Mouse (Mus musculus) layer of hippocampus, adult 2 months (tissue): ENCODE measurements around the gene Zfp408. TPM values are rescaled to one million over a fixed set of nuclear protein-coding genes. Genes with fewer than 3 reads are reported as not detected.

ENCODE experiments used
- DNase-seq, 2 experiments: peaks; one replicate each; pipeline ENCODE4 v3.0.0; 2022; ENCODE audit warnings: low spot score in 2 of 2
- H3K27ac ChIP-seq: fragments of 200-600 bp; 2 replicates; pipeline ENCODE4 v1.8.1; 2022
- H3K4me3 ChIP-seq: fragments of 200-600 bp; 2 replicates; pipeline ENCODE4 v1.8.1; 2022; ENCODE audit warnings: mild to moderate bottlenecking
- CTCF ChIP-seq: fragments of 200-600 bp; conservative IDR thresholded peaks from 2 replicates; pipeline ENCODE4 v1.8.1; 2022; ENCODE audit warnings: antibody characterized with exemption, mild to moderate bottlenecking, moderate library complexity
- total RNA-seq, 2 experiments: library from RNA; stranded (reverse); gene quantifications; 2 replicates each; pipeline ENCODE4 v1.2.3; 2021

Zfp408 gene
- total RNA-seq, 2 experiments from 2014 or later, result 11.0 to 12.4 TPM

DNA sequence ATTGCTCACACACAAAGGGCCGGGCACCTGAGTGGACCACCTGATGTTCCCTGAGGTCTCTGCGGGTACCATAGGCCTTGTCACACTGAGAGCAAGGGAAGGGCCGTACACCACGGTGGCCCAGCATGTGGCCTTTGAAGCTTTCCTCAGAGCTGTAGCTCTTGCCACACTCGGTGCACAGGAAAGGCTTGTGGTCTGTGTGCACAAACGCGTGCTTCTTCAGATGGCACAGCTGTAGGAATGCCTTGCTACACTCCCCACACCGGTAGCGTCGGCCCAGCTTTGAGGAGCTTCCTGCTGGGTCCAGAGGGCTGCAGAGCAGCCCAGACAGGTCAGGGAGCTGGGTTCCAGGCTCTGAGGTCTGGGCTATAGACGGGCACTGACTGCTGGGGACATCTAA is 3.8 kb downstream of the Zfp408 start:
- no peak for TF ChIP-seq CTCF
- Histone ChIP-seq H3K4me3 (no peak overlapping the region), H3K27ac (no peak overlapping the region)
- DNase-seq, result no peak

GRCm38 (mm10) chr2:91645354-91645753 is 4.2 kb downstream of the Zfp408 start:
- Histone ChIP-seq H3K4me3 (no peak overlapping the region), H3K27ac (no peak overlapping the region)
- DNase-seq, result no peak
- no peak for TF ChIP-seq CTCF

DNA sequence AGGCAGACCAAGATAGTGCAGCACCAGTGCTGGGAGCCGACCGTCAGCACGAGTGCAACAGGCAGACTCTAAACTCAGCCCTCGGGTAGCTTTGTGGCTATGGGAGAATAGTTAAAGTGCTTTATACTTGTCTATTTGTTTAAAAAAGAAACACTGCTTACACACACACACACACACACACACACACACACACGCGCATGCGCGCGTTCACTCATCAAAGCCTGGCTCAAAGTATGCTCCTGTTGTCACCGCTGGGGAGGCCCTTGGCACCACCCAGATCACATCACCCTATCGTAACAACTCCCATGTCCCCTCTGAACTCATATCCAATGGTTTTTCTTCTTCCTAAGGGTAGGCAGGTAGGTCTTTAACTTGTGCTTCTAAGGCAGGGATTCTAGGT is 5.6 kb downstream of the Zfp408 start:
- Histone ChIP-seq H3K27ac (no peak overlapping the region), H3K4me3 (no peak overlapping the region)
- TF ChIP-seq CTCF, result no peak
- DNase-seq, result no peak

GRCm38 (mm10) chr2:91642825-91643415 is 6.7 kb downstream of the Zfp408 start:
- no peak for TF ChIP-seq CTCF
- Histone ChIP-seq H3K27ac (no peak overlapping the region), H3K4me3 (no peak overlapping the region)
- DNase-seq, result no peak

- no peak for DNase-seq
- TF ChIP-seq CTCF, result no peak
- Histone ChIP-seq H3K4me3 (no peak overlapping the region), H3K27ac (no peak overlapping the region)
Observed at GRCm38 (mm10) chr2:91638931-91639330, 10.7 kb downstream of the Zfp408 start.

- Histone ChIP-seq H3K4me3 (no peak overlapping the region), H3K27ac (no peak overlapping the region)
- TF ChIP-seq CTCF, result no peak
- DNase-seq, result no peak
Observed at GRCm38 (mm10) chr2:91636727-91637338, 12.8 kb downstream of the Zfp408 start.

DNA sequence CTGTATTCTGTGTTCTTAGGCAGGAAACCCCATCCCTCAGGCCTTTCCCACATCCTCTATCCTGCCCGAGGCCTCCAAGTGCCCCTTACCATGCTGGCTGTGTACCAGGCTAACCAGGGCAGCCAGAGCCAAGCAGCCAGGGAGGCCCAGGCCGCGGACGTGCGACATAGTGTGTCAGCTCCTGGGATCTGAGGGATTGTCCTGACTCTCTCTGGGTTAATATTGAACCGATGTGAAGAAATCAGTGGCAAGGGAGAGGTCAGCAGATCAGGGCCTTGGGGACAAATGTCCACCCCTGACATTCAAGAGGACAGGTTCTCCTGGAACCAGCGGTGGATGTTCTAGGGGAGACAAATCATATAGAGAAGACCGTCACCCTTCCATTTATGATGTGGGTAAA is 13.4 kb downstream of the Zfp408 start, which contains the start of gene F2:
Gene F2 (minus strand): TSS at position 186 of the 400 bp plus-strand sequence.
- H3K4me3 ChIP-seq, result no peak within 1 kb of the TSS
- H3K27ac ChIP-seq, result no peak within 1 kb of the TSS
- DNase-seq, result no peak
- TF ChIP-seq CTCF, result no peak

DNA sequence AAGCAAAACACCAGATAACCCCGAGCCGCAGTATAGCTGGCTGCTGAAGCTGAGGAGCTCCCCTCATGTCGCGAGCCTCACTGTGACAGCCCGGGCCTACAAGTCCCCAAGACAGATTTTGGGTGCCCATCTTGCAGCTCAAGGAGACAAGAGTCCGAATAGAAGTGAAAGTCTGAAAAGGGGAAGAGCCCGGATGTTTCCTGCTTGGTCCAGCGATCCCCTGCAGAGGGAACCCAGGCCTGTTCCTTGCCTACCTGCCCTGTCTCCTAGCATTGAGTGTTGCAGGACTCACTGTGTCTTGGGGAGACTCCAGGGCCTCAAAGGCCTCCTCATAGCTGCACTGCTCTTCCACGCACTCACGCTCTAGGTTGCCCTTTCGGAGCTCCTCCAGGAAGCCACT is 14.1 kb downstream of the Zfp408 start:
- H3K4me3 ChIP-seq, result no peak overlapping the region
- no peak overlapping the region for H3K27ac ChIP-seq
- no peak for TF ChIP-seq CTCF
- DNase-seq, result no peak

GRCm38 (mm10) chr2:91634841-91635240 is 14.8 kb downstream of the Zfp408 start:
- TF ChIP-seq CTCF, result no peak
- Histone ChIP-seq H3K27ac (no peak overlapping the region), H3K4me3 (no peak overlapping the region)
- no peak for DNase-seq

GRCm38 (mm10) chr2:91633334-91633977 is 16.1 kb downstream of the Zfp408 start:
- no peak for DNase-seq
- no peak overlapping the region for H3K4me3 ChIP-seq
- H3K27ac ChIP-seq, result no peak overlapping the region
- TF ChIP-seq CTCF, result no peak

- Histone ChIP-seq H3K27ac (no peak overlapping the region), H3K4me3 (no peak overlapping the region)
- TF ChIP-seq CTCF, result no peak
- no peak for DNase-seq
Observed at GRCm38 (mm10) chr2:91632316-91632715, 17.3 kb downstream of the Zfp408 start.

DNA sequence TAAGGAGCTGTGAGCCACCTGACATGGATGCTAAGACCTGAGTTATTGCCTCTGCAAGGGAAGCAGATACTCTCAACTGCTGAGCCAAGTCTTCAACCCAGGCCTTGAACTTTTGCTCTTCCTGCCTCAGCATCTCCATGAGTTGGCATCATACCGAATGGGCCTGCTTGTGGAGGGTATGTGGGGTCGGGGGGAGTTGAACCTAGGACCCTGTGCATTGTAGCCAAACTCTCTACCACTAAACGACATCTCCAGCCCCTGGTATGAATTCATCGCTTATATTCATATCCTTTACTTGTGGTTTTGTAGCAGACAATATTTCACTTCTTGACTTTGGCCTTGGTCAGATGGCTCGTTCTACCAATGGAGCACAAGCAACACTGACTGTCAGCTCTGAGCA is 17.8 kb downstream of the Zfp408 start:
- no peak for TF ChIP-seq CTCF
- no peak overlapping the region for H3K27ac ChIP-seq
- no peak overlapping the region for H3K4me3 ChIP-seq
- DNase-seq, result no peak

DNA sequence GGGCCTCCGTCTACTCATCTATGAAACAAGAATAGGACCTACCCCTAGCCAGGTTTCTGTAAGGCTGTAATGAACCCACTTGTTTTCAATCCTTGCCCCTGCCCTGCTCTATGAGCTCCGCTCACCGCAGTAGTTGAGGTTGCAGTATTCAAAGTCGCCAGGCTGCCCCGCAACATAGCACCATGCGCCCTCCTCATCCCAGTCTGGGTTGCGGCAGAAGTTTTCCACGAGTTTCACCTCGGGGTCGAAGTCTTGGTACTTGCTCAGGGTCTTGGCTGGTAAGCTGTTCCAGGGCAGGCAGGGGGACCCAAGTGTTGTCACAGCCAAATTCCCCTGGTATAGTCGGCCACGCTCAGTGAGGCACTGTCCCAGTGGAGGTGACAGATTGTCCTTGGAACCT is 19.2 kb downstream of the Zfp408 start:
- no peak for DNase-seq
- TF ChIP-seq CTCF, result no peak
- no peak overlapping the region for H3K4me3 ChIP-seq
- no peak overlapping the region for H3K27ac ChIP-seq

DNA sequence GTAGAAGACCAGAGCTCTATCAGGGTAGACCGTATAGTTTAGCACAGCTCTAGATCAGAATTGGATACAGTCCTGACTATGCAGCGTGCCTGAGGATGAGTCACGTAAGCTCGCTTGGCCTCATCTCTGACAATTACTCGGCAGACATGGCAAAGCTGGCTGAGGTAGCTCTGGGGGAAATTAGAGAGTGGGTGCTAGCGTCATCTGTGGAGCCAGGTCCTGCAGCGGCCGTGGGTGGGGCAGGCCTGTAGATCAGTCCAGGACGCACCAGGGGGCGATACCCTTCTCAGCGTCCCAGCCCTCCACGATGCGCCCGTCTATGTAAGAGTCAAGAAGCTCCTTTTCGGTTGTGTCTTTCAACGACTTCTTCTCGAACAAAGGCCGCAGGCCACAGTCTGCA is 19.9 kb downstream of the Zfp408 start:
- TF ChIP-seq CTCF, result peak; percentile 19; the same call in 1 of the 2 replicates
- H3K4me3 ChIP-seq, result no peak overlapping the region
- peak in 1 of 2 experiments; percentile 63 for DNase-seq

More for the DNA sequence above, 19.9 kb downstream of the Zfp408 start:
- H3K27ac ChIP-seq, result no peak overlapping the region
